Mouse (Mus musculus) cerebellum, adult 9-10 months (tissue): Measurements from ENCODE around the gene Zkscan8.
"Not testable (repeated sequence)": the region's sequence is repeated elsewhere in the genome, so short reads cannot be mapped to it uniquely, and the experiment has no call there.

Experiments
- DNase-seq: peaks from one replicate; pipeline ENCODE4 v3.0.0; 2022

The Zkscan8 gene

GRCm38 (mm10) chr13:21530781-21531201 lies at the start of gene Zkscan8:
Zkscan8 (minus strand) TSS chr13:21531120.
- DNase-seq = peak; percentile 90

DNA sequence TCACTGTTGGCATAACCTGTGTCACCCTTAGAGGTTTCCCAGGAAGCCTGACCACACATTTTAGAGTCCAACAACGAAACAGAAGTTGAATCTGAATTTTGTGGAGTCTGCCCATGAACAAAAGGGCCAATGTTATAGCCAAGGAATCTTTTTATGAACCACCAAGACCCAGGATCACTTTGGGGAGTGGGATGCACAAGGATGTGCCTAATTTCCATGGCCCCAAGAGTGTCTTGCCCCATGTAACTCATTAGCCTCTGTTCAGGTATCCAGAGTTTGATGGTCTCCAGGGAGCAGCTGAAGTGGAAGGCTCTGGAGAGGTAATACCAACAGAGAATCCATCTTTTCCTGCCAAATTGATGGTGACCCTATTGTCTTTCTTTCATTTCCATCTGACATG lies 28.9 kb upstream of the Zkscan8 start, which contains the start of gene Olfr1535:
Olfr1535 (minus strand) TSS at position 101 of the 400 bp plus-strand sequence.
- no peak for DNase-seq

DNA sequence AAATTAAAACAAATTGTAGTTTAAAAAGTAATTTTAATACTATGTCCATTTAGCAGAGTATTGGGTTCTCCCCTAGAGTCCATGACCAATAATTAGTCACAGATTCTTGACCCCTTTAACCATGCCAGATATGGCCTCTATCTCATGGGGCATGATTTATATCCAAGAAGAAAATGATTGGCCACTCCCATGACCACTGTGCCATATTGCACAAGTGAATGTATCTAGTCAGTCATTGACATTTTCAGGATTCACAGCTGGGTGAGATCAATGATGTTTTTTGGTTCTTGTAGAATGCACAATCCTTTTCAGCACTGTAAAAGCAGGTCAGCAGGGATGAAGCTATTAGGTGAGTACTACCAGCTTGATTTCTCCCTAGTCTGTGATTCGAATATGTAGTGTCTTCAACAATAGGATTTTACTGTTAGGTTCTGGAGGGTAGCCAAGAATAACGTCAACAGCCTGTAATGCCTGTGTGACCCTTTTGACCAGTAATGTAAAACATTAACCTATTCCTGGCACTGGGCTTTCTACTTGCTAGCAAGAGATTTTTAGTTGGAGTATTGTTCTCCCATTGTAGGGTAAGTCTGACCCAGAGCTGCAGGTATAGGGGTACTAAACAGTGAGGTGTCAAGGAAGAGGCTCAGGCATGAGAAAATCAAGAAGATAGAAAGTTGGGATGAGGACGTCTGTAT lies 19.6 kb upstream of the Zkscan8 start:
- DNase-seq = no peak

DNA sequence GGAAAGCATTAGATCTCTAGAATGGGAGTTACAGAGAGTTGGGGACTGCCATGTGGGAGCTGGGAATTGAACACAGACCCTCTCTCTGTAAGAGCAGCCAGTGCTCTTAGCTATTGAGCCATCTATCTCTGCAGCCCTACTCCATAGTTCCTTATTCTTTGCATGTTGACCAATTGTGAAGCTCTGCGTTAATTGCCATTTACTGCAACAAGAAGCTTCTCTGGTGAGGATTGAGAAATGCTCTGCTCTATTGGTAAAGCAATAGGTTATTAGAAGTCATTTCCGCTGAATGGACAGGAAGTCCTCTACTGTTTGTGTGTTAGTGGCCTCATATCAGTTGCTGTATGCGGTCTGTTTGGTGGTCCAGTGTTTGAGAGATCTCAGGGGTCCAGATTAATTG lies 18.6 kb upstream of the Zkscan8 start:
- no peak for DNase-seq

- DNase-seq = no peak
Observed at GRCm38 (mm10) chr13:21542708-21543107, 11.8 kb upstream of the Zkscan8 start, which contains the start of gene Olfr1366. Olfr1366 (minus strand) TSS chr13:21542808.

DNA sequence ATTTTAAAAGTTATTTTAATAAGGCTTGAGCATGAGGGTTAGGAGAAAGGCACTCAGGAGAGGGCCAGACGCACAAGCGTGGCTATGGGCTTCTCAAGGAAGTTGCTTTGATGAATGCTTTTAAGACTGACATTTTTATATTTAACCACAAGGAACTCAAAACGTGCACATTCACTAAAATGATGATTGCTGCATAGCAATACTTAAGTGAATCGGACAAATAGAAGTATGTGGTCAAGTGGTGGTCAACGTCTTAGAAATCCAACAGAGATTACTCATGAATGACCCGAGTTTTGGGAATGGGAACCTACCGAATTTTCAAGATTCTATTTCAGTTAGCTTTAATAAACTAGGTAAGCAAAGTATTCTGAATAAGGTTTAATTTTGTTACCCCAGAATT lies 784 bp downstream of the Zkscan8 start:
- no peak for DNase-seq

GRCm38 (mm10) chr13:21506221-21506649 lies 24.7 kb downstream of the Zkscan8 start:
- peak; percentile 82 for DNase-seq

DNA sequence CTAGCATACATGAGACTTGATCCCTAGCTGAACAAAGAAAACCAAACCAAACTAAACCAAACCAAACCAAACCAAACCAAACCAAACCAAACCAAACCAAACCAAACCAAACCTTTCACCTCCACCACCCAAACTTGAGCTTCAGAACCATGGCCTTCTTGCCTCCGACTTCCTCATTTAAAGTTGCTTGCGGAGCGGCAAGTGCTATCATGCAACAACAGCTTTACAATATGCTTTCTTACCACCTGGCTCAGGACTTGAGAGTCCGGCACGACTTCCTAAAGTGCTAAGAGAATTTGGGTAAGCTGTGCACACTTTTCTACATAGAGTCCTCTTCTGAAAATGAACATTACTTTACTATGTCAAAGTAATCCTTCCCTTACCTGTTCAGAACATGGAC lies 28.6 kb downstream of the Zkscan8 start:
- DNase-seq = no peak

DNA sequence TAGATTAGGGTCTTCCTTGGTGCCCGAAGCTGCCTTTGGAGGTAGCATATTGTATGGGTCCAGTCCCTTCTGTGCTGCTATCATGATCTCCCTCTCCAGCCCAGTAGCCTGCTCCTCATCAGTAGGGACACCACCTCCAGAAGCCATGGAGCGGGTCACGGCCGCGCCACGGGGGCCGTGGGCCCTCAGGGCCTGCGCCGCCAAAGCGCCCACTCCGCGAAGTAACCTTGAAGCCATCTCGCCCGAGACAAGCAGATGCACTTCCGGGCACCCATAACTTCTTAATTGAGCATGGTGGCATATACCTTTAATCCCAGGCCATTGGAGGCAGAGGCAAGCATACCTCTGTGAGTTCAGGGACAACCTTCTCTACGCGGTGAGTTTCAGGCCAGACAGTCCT lies 29.7 kb downstream of the Zkscan8 start, which contains the start of gene Gm11273:
Gm11273 (minus strand) TSS at position 237 of the 400 bp plus-strand sequence.
- DNase-seq = not testable (repeated sequence)

- no peak for DNase-seq
Observed at GRCm38 (mm10) chr13:21495080-21495479, 35.8 kb downstream of the Zkscan8 start, which contains the start of gene AK157302. AK157302 (plus strand) TSS chr13:21495223.

- no peak for DNase-seq
Observed at GRCm38 (mm10) chr13:21492847-21493246, 38.1 kb downstream of the Zkscan8 start.

GRCm38 (mm10) chr13:21486881-21487280 lies 44.0 kb downstream of the Zkscan8 start:
- DNase-seq = no peak

GRCm38 (mm10) chr13:21478759-21479670 lies 51.9 kb downstream of the Zkscan8 start, which contains the start of the genes Zkscan4 and Gm10065:
Zkscan4 (plus strand) TSS chr13:21478907.
Gm10065 (minus strand) TSS chr13:21479441.
- peak; percentile 86 for DNase-seq

DNA sequence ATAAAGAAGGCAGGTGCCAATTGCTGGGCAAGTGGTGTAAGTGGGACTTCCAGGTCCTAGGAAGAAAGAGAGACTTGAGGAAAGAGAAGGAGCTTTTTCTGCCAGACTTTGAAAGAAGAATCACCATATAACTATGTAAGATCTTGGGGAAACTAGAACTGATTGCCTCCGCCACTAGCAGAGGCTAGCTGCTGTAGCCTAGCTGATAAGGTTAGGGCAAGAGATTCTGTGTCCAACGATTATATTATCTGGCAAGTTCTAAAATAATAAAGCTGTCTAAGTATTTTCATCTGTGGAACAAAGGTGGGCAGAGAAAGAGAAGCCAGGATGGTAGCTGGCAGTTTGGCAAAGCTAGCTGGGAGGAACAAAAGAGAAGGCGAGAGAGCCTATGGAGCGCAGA lies 58.5 kb downstream of the Zkscan8 start:
- no peak for DNase-seq

DNA sequence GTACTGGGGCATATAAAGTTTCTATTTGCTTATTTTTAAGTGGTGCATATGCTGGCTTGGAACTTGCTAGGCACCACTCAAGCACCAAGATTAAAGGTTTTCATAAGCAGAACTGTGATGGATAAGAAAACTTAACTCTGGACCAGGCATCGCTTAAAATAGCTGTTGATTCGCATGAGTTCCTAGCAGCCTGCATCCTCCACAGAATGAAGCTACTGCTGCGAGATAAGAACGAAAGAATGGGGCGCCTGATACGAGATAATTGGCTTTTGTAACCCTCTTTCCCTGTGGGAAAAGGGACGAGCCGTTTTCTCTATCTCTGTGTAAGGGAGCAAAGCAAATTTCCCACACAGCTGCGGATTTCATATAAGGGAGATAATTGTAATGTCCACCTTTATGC lies 61.8 kb downstream of the Zkscan8 start:
- no peak for DNase-seq

- peak; percentile 87 for DNase-seq
Observed at GRCm38 (mm10) chr13:21468061-21469019, 62.6 kb downstream of the Zkscan8 start, which contains the start of gene Nkapl. Nkapl (minus strand) TSS chr13:21468509.

DNA sequence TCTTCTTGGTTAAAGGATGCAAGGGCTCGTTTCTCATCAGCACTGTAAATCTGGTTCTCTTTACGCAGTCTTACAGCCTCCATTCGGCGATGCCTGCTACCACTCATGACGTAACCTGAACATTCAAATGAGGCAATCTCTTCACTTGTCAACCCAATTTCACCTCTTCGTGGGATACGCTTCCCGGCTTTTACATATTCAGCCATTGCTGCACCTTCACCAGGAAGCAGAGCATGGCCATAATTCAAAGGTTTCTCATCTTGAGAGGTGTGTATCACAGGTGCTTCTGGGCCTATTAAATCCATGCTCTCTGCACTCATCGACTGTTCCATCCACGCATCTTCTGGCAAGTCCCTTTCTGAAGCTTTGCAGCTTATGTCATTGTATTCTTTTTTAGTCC lies 63.6 kb downstream of the Zkscan8 start:
- no peak for DNase-seq
